Mouse (Mus musculus) spleen, adult 18-20 months (tissue): ENCODE measurements around the gene Ube3b.
A peak's percentile ranks its signal among the peaks of the same experiment; 100 is the strongest.

ENCODE experiments used
- DNase-seq, 2 experiments: peaks; one replicate each; pipeline ENCODE4 v3.0.0; 2022; ENCODE audit warnings: mixed read lengths in 2 of 2

The Ube3b gene

DNA sequence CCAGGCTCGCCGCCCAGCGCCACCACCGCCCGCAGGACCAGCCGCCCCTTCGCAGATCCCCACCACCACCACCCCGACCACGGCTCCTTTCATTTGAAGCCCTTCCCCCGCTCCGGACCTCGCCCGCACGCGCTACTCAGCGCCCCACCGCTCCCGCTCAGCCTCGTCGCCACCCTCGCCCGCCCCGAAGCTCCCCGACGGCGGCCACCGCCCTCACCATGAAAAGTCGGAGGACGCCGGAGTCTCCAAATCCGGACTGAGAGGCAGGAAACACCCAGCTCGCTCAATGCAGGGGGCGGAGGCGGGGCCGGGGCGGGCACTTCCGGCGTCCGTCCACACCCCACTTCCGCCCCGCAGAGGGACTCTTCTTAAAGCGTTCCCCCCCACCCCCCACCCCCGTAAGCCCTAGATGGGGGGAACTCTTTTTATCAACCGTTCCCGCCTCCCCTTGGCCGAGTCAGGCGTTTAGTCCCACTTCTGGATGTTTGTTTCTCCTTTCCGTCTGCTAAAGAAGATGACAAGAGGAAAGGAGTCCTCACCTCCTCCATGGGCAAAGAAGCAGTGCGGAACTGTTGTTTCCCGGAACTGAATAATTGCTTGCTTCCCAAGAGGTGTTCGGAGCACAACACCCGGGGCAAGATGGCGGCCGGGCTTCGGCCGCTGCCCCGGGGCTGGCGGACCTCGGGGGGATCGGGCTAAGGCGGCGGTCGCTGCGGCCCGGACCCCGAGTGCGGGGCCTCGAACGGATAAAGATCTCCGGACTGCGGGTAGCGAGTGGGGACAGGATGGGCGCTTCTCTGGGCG lies at the start of gene Ube3b, which contains the start of gene Kctd10:
Gene Ube3b (plus strand): TSS at position 399 of the 804 bp plus-strand sequence.
Gene Kctd10 (minus strand): TSS at position 300 of the 804 bp plus-strand sequence.
- DNase-seq, result peak; percentile 72 to 74

DNA sequence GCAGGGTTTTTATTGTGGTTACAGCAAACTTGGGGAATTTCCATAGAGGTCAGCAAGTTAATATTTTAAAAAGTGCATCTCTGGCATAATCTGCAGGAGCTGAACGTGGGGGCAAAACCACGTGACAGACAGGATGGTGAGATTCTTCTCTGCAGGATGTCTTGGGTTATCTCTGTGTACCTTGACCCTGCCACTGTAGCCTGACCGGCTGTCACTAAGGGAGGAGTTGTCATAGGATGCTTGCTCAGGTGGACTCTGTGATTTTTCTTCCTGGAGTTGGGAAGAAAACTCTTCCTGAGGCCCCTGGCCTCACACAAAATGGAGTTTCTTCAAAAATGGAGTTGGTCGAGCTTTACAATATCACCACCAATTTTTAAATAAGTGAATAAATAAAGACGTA lies 37.4 kb upstream of the Ube3b start:
- DNase-seq, result no peak

DNA sequence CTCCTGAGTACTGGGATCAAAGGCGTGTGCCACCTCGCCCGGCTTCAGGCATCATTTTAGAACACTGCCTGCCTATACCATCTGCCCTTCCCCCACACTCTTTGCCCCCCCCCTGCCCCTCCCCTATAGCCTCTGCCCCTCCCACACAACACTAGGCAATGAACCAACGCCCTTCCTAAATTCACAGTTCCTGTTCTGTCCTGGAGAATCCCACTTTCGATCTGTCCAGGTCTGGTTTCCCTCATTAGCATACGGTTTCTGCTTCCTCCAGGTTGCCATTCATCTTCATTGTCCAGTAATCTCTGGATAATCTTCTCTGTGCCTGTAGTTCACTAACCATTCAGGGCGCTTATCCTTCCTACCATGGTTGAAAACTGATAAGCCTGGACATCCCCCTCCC lies 36.8 kb upstream of the Ube3b start:
- DNase-seq, result no peak

DNA sequence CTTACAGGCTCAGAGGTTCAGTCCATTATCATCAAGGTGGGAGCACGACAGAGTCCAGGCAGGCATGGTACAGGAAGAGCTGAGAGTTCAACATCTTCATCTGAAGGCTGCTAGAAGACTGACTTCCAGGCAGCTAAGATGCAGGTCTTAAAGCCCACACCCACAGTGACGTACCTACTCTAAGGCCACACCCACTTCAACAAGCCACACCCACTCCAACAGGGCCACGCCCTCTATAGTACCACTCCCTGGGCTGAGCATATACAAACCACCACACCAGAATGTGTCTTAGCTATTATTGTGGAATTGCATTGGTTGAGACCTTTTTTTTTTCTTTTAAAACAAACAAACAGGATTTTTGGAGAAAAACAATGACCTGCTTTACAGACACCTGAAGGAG lies 34.9 kb upstream of the Ube3b start:
- DNase-seq, result no peak

DNA sequence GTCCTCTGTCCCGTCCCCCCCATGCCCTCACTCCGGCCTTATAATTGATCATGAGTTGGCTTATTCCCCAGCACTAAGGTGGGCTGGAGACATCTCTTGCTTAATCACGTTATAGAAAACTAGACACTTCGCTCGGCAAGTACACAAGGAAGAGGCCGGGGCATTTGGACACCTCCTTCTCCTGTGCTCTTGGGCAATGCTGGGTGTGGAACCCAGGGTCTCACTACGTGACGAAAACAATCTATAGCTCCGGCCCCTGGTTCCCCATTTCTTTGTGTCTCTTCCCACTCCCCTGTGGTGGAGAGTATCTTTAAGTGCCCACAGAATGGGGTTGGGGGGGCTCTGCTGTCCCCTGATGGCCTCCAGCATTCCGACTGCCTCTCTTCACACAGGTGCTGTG lies 33.4 kb upstream of the Ube3b start:
- DNase-seq, result no peak

DNA sequence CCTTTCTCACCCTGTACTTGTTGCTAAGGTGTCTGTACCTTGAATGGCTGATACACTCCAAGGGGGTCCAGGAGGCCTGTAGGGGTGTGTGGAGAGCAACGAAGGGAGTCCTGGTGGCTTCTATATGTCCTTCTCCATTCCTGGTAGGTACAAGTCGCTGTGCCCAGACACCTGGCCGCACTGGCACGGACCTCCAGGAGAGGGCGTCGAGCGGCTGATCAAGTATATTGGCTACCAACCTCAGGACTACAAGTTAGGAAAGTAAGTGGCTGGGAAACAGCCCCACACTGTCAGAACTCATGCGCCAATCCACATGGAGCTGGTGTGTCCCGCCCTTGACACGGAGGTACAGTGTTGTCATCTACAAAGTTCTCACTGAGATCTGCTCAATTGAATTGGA lies 28.9 kb upstream of the Ube3b start:
- DNase-seq, result no peak

DNA sequence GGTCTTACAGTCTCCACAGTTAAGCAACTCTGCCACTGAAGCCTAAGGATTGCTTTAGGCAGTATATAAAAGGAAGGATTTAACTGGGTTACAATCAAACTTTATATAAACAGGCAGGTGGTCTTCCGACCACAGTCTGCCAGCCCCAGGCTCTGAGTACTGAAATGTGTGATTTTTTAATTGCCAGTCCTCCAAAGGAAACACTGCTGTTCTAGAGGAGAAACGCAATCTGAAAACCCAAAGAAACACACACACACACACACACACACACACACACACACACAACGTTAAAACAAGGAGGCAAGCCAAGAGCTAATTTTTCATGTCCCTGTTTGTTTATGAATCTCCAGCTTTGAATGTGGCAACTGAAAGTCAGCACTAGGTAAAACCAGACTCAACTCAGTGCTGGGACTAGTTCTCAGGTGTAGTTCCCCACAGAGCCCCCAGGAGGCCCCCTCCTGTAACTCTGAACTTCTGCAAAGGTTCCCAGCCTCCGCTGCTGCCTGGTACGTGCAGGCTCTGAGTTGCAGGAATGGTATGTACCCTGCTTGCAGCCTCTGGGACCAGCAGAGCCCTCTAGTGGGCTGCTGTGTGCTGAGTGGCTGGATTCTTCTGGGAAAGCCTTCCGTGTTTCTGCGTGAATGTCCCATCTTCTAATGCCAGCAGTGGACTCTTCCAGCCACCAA lies 24.0 kb upstream of the Ube3b start:
- peak; percentile 40 to 60 for DNase-seq

DNA sequence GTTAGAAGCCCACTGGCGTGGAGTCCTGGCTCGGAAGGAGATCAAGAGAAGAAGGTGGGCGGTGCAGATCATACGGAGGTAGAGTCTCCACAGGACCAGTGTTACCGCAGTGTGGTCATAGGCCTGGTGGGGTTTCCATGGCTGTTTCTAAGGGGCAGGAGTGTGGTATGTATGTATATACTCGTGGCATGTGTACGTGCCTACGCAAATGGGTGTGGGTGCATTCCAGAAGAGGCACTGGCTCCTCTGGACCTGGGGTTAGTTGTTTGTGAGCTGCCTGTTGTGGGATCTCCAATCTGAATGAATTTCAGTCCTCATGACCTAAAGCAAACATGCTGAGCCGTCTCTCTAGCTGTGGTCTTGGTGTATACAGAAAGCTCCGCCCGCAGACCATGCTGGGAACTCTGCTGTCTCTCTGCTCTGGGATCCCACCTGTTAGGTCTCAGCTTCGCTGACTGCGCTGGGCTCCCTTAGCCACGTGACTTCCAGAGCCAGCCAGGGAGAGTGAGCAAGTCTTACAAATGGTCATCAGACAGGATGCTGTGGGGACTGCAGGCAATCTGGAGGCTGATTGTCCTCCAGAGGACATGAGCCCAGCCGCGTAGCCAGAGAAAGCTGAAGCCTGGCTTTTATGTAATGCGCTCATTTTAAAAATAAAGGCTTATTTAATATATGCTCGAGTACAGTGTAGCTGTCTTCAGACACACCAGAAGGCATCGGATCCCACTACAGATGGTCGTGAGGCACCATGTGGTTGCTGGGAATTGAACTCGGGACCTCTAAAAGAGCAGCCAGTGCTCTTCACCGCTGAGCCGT lies 23.3 kb upstream of the Ube3b start:
- no peak for DNase-seq

DNA sequence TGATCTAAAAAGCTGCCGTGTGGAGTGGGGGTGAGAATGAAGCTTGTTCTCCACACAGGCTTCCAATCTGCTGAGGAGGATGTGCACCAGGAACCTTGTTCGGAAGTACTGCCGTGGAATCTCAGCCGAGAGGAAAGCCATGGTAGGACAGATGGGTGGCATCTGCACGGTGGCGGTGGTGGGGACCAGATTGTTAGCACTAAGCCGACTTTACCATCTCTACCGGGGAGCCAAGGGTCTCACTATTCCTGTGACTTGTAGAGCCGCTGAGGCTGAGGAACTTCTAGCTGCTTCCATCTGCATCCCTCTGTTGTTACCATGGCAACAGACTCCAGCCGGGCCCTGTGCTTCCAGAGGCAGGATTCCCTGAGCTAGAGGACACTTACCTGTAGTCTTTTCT lies 21.6 kb upstream of the Ube3b start:
- DNase-seq, result no peak

DNA sequence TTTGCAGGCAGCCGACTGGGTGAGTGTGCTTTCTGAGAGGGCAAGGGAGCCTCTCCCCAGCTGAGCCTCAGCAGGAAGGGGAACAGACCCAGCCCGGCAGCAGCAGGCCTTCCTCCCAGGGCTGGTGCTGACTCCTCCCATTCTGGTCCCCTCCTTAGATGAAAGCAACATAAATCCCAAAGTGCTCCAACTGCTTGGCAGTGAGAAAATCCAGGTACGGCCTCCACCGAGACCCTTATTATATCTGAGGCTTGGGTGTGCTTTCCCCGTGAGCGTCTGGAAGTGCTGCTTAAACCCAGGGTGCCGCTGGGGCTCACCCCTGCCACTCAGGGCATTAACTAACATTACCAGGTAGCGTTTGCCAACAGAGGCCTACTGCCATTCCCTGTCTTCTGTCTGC lies 20.8 kb upstream of the Ube3b start:
- DNase-seq, result no peak

DNA sequence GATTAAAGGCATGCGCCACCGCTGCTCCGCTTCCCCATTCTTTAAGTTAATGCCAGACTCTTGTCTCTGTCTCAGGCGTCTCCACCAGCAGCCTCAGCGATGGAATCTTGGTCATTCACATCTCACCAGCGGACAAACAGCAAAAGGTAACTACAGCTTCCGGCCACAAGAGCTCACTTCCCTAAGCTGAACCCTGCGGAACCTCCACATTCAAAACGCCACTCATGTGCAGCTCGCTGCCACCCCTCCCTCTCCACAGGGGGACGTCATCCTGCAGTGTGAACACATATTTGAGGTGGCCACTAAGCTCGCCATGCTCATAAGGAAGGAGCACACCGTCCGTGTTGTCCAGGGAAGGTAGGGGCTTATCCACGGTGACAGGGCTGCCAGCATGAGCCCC lies 19.4 kb upstream of the Ube3b start:
- no peak for DNase-seq

DNA sequence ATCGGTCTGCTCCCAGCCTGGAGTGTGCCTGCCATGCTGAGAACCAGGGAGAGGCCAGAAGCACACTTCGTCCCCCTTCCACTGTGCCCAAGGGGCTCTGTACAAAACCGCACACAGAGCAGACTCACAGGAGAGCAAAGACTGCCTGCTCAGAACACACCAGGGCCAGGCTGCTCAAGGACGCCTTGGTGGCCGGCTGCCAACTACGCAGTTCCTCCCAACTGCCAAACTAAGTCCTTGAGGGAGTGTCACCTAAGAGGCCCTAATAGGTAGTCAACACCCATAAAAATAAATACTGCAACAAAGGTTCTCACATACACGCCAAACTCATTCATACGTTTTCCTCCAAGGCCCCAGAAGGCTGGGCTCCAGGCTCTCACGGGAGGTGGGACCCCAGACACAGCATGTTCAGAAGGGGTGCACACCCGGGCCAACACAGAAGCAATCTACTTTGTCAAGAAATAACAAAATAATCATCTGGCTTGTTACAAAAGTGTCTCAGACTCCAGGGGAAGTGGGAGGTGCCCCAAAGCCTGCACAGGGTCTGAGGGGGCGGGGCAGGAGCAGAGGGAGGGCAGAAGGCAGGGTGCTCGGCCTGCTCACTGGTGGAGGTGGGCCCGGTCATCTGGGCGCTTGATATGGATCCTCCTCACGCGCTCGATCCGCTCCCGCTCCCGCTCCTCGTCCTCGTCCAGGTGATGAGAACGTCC lies 15.2 kb upstream of the Ube3b start:
- DNase-seq, result no peak

DNA sequence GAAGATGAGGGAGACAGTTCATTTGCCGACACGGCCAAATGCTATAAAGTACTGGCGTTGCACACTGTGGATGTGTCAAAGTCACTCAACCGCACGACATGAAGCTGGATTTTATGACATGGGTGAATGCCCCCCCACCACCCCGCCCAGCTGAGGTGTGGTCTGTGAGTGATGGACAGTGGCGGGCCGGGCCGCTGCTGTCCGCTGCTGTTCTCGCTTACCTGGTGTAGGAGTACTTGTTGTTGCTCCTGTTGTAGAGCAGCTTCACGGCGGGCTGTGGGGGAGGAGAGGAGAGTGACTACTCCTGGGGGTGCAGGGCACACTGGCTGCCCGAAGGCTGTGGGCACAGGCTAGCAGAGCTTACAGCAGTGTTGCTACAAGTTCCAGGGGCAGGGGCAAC lies 12.3 kb upstream of the Ube3b start:
- DNase-seq, result no peak

DNA sequence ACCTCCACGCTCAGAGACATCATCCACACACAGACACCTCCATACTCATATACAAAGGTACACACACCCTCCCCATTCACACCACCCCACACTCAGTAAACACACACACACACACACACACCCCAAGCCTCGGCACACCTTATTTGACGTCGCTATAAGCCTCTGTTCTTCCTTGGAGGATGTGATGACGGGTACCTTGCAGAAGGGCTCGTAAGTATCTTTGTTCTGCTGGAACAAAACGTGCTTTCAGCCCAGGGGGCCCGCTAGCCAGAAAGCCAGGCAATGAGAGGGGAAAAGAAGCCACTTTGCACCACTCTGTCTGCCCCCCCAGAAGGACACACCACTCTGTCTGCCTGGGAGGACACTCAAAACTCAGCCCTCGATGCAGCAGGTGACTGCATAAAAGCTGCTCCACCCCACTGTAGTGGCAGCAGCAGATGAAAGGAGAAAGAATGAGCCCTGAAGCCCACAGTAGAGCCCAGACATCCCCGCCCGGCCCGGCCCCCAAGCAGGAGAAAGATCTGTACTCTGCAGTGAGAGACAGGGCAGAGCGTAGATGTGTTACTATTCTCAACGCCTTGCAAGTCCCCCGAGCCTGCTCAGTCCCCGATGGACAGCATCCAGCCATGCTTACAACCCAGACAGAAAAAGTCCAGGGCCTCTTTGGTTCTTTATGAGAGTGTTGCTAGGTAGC lies 11.5 kb upstream of the Ube3b start:
- DNase-seq, result no peak

DNA sequence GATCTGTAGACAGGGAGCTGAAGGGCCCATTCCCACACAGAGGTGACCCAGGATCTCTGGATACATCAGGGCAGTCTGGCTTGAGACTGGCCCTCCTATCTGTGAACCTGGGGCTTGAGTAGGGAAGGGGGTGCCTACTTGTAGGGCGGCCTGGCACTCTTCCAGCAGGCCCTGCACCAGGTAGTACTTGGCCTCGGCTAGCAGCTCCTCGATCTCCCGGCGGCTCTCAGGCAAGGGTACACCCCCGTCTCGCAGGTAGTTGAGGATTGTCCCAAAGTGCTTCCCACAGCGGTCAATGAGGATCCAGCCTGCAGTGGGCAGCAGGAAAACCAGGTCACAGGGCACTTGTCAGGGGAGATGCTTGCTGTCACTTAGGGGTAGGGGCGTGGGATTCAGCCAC lies 10.5 kb upstream of the Ube3b start:
- no peak for DNase-seq

DNA sequence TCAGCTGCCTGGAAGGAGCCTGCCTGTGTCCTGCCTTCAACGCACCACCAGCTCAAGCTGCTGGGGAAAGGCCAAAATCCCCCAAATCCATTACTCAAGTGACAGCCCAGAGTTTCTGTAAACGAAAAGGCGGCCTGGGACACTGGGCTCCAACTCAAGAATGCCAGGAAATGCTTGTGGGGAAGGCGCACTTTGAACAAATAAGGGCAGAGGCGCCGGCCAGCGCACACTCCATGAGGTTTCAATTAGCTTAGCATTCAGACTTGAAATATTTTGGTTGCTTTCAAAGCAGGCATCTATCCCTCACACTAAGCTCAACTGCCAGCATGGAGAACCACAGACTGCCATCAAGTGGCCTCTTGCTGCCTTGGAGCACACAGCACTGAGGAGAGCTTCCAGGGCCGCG lies 10.0 kb upstream of the Ube3b start:
- DNase-seq, result no peak

DNA sequence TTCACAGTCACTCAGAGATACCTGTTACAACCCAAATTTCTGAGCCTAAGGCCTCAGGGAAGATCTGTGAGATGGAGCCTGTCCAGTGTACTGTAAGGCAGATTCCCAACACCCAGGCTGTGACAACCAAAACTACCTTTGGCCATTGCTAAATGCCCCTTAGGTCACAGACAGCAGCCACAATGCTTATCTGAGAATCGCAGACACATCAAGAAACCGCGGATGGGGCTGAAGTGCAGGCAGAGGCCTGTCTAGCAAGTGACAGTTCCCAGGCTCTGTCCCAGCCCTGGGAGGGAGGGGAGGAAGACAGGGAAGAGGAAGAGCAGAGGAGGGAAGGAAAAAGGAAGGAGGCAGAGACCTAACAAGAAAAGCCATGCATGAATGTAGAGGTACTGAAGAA lies 9.1 kb upstream of the Ube3b start:
- no peak for DNase-seq

DNA sequence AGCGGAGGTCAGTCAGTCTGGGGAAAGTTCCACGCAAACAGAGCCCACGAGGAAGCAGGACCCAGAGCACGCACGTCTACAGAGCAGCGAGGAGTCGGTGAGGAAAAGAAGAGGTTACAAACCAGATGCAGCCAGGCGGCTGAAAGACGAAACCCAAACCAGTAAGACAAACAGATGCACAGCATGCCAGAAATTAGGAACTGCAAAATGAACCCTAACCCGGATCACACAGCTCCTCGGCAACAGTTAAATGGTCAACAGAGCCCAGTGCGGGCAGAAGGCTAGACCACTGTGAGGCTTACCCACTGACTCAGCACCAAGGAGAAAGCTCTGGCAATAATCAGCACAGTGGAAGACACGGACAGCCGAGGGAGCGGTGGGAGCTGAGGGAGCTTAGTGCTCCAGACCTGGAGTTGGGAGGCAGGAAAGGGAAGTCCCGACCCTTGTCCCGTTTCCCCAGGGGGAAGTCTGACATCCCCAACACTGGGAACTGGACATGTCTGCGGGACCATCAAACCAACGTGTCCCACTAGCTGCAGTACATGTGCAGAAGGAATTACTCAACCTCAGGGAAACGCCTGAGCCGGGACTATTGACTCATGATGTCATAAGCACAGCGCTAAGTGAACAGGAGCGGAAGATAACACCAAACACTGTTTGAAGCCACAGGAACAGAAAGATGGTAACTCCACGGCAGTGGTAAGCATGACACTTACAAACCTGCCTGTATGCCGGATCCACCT lies 8.5 kb upstream of the Ube3b start:
- no peak for DNase-seq

DNA sequence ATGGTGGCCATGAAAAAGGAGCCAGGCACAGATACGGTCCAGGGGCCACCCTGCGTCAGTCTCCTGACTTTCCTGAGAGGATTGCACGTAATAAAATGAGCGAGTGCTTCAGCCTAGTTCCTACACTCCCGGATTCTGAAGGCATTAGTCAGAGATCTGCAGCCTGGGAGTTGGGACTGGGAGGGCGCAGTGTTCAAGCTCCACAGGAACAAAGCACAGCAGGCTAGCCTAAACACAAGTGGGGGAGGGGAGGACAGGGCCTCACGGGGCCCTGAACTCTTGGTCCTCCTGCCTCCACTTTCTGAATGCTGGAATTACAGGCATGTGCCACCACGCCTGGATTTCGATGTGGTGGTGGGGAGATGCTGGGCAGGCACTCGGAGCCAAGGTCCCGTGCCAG lies 7.8 kb upstream of the Ube3b start:
- DNase-seq, result no peak

DNA sequence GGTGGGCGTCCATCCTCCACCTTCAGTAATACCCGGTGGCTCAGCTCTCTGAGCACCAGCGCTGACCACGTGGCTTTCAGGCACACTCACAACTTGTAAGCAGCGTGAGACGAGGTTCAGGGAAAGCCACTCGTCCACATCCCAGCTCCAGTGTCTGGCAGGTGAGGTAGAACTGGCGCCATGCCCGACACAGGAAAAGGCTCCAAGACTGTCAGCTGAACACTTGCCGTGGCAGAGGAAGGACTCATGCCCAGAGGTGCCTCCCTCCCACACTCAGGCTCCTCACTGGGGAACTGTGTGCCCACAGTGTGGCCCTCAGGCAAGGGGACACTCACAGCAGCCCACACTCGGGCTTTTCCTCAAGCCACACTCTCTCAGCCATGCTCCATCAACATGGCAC lies 7.2 kb upstream of the Ube3b start:
- no peak for DNase-seq

DNA sequence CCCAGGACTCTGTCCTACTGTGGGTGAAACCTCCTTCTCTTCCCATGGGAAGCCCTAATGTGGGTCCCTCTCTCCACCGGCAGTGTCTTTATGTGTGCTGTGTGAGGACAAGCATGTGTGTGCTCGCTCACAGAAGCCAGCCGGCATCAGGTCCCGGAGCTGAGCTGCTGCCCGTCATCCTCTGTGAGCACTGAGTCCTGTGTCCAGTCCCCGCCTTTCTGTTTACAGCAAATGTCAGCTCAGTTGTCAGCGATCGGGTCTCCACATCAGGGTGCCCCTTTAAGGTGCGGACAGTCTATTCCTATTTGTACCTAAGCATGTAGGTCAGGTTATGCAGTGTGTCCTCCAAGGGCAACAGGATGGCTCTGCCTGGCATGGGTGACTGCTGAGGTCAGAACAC lies 6.8 kb upstream of the Ube3b start:
- no peak for DNase-seq
